Mouse (Mus musculus): Measurements from ENCODE around the gene Mindy2. TPM values are rescaled to one million over a fixed set of nuclear protein-coding genes. Genes with fewer than 3 reads are reported as not detected.
A peak's percentile ranks its signal among the peaks of the same experiment; 100 is the strongest.
"Not testable (repeated sequence)": the region's sequence is repeated elsewhere in the genome, so short reads cannot be mapped to it uniquely, and the experiment has no call there.

Mindy2 gene
- polyA plus RNA-seq, 1 experiment from 2014 or later, result 8.2 TPM

DNA sequence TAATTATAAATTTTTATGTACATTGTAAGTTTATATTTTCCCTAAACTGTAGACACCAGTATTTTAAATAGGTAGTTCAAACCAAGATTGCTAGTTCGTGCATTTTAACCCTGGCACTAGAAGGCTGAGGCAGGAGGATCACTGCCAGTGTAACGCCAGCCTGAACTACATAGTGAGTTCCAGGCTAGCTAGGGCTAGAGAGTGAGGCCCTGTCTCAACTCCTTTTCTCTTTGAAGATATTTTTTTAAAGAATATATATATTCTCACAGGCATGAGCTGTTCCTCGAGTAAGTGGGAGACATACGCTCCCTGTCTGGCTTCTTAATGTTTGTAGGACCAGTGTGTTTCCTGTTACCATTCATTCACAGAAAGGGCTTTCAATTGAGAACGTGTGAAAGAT is 100.2 kb downstream of the Mindy2 start:
- Histone ChIP-seq H3K4me1 (ENCODE audit: insufficient read depth) (no peaks in the 10 kb centered on the region), H3K27ac (ENCODE audit: low read depth) (no peak overlapping the region), H3K4me3 (ENCODE audit: low read depth, low read length) (no peak overlapping the region), H3K9ac (replicated peaks) (no peak overlapping the region), H3K4me2 (ENCODE audit: low read depth, low read length) (no peak overlapping the region), H3K9me3 (ENCODE audit: low read length) (no peaks in the 10 kb centered on the region; the same call in 1 of the 2 replicates), H3K36me3 (replicated peaks; ENCODE audit: insufficient read depth, low read length) (peaks cover 13% of the 10 kb centered on the region), H3K27me3 (ENCODE audit: insufficient read depth, low read length) (no peaks in the 10 kb centered on the region)
- DNase-seq, result no peak
- WGBS (ENCODE audit: insufficient replicate concordance), result 86% methylated on average over 5 of the region's 5 CpGs
- TF ChIP-seq EP300 (IDR thresholded peaks at IDR 0.05; ENCODE audit: low read depth) (no peak), CTCF (IDR thresholded peaks at IDR 0.05; ENCODE audit: low read depth) (no peak)
- no peak for ATAC-seq

DNA sequence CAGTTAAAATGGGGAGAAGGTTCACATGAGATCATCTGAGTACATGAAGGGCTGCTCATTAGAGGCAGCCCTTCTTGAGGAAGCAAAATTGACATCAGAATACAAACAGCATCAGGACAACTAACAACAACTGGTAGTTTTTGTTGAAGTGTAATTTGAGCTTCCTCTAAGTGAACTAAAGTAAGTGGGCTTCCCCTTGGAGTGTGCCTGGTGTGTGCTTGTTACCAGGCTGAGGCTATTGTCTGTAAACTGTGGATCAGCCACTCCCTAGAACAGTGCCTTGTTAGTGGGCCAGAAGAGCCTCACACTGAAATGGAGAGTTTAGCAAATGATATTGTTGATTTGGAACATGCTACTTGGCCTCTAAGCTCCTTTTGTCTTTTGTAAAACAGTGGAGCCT is 101.5 kb downstream of the Mindy2 start:
- no peak for ATAC-seq
- no peak overlapping the region for H3K4me2 ChIP-seq (ENCODE audit: low read depth, low read length)

DNA sequence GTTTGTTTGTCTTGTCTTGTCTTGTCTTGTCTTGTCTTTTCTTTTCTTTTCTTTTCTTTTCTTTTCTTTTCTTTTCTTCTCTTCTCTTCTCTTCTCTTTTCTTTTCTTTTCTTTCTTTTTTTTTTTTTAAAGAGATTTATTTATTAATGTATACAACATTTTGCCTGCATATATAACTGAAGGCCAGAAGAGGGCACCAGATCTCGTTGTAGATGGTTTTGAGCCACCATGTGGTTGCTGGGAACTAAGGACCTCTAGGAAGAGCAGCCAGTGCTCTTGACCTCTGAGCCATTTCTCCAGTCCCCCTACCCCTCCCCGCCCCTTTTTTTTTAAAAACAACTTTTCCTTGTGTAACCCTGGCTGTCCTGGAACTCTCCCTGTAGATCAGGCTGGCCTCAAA is 104.7 kb downstream of the Mindy2 start:
- H3K9ac ChIP-seq (replicated peaks); H3K27ac ChIP-seq (ENCODE audit: low read depth); DNase-seq; H3K9me3 ChIP-seq (ENCODE audit: low read length); H3K4me1 ChIP-seq (ENCODE audit: insufficient read depth); H3K4me3 ChIP-seq (ENCODE audit: low read depth, low read length); ATAC-seq; H3K4me2 ChIP-seq (ENCODE audit: low read depth, low read length); H3K27me3 ChIP-seq (ENCODE audit: insufficient read depth, low read length): not testable (repeated sequence)
- 90% methylated on average over 2 of the region's 2 CpGs for WGBS (ENCODE audit: insufficient replicate concordance)
- TF ChIP-seq CTCF (IDR thresholded peaks at IDR 0.05; ENCODE audit: low read depth), result peak; percentile 27; the same call in 1 of the 2 replicates
- H3K36me3 ChIP-seq (replicated peaks; ENCODE audit: insufficient read depth, low read length), result peaks cover 15% of the 10 kb centered on the region; the same call in 1 of the 2 replicates

More for the DNA sequence above, 101.5 kb downstream of the Mindy2 start:
- Histone ChIP-seq H3K4me1 (ENCODE audit: insufficient read depth) (no peaks in the 10 kb centered on the region), H3K9me3 (ENCODE audit: low read length) (no peaks in the 10 kb centered on the region; the same call in 1 of the 2 replicates), H3K27ac (ENCODE audit: low read depth) (no peak overlapping the region), H3K36me3 (replicated peaks; ENCODE audit: insufficient read depth, low read length) (peaks cover 13% of the 10 kb centered on the region), H3K9ac (replicated peaks) (no peak overlapping the region), H3K4me3 (ENCODE audit: low read depth, low read length) (no peak overlapping the region), H3K27me3 (ENCODE audit: insufficient read depth, low read length) (no peaks in the 10 kb centered on the region)
- no peak for DNase-seq
- no peak for TF ChIP-seq EP300 (IDR thresholded peaks at IDR 0.05; ENCODE audit: low read depth)
- no peak for TF ChIP-seq CTCF (IDR thresholded peaks at IDR 0.05; ENCODE audit: low read depth)

DNA sequence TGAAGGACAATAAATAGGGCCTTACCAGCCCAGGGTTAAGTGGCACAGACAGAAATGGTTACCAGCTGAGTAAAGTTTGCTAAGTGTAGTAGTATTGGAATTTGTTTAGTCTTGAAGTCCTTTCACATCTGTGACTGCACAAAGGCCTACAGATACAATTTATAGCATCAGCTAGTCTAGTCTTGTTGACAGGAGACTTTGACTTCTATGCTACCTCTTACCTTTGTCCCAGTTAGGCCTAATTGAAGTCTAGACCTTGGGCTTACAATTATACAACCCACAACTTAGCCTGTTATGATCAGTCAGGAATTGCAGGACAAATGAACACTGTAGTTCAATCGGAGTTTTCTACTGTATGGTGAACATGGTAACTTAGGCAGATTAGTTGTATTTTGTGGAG is 105.5 kb downstream of the Mindy2 start:
- DNase-seq (no peak), ATAC-seq (no peak)
- Histone ChIP-seq H3K36me3 (replicated peaks; ENCODE audit: insufficient read depth, low read length) (peaks cover 15% of the 10 kb centered on the region; the same call in 1 of the 2 replicates), H3K27ac (ENCODE audit: low read depth) (no peak overlapping the region), H3K4me1 (ENCODE audit: insufficient read depth) (no peaks in the 10 kb centered on the region), H3K9me3 (ENCODE audit: low read length) (no peaks in the 10 kb centered on the region; the same call in 1 of the 2 replicates), H3K27me3 (ENCODE audit: insufficient read depth, low read length) (no peaks in the 10 kb centered on the region), H3K9ac (replicated peaks) (no peak overlapping the region), H3K4me2 (ENCODE audit: low read depth, low read length) (no peak overlapping the region), H3K4me3 (ENCODE audit: low read depth, low read length) (no peak overlapping the region)
- WGBS (ENCODE audit: insufficient replicate concordance), result 96% methylated on average over 1 of the region's 1 CpGs
- TF ChIP-seq CTCF (IDR thresholded peaks at IDR 0.05; ENCODE audit: low read depth) (no peak), EP300 (IDR thresholded peaks at IDR 0.05; ENCODE audit: low read depth) (no peak)

Other genes with a start within 250 kb of the Mindy2 start
- 121 and 122 TPM in 2 replicates for gene Ccnb2, start 235.6 kb downstream of the Mindy2 start, polyA plus RNA-seq (2015; fragmentation: Nextera tagmentation; extraction: Ambion mirVana)
- gene Rnf111, start 153.4 kb downstream of the Mindy2 start, polyA plus RNA-seq (2015; fragmentation: Nextera tagmentation; extraction: Ambion mirVana), result 7.2 TPM in 2 replicates
- gene Sltm, start 114.4 kb downstream of the Mindy2 start, polyA plus RNA-seq (2015; fragmentation: Nextera tagmentation; extraction: Ambion mirVana), result 12.3 and 12.4 TPM in 2 replicates
- gene Gm10642, start 923 bp downstream of the Mindy2 start, polyA plus RNA-seq (2015; fragmentation: Nextera tagmentation; extraction: Ambion mirVana), result 2.6 and 3.0 TPM in 2 replicates
- 30.3 and 36.7 TPM in 2 replicates for gene Adam10, start 21.8 kb upstream of the Mindy2 start, polyA plus RNA-seq (2015; fragmentation: Nextera tagmentation; extraction: Ambion mirVana)

All from liver, postnatal 0 days (tissue).